Mouse (Mus musculus): Measurements from ENCODE around the gene Rtl5.

DNA sequence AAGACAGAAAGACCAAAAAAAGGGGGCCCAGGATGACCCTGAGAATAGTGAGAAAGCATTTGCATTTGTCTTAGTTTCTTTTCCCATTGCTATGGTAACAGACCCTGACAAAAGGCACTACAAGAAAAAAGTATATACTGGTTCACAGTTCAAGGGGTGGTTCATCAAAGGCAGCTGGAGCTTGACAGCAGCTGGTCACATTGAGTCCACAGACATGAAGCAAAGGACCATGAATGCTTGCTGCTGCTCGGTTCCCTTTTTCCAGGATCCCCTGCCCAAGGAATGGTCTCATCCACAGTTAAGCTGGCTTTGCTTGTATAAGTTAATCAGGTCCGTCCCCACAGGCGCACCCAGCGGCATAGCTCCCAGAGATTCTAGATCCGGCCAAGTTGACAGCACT, 3.3 kb upstream of the Rtl5 start:
- no peak for TF ChIP-seq CTCF (conservative IDR thresholded peaks at IDR 0.05; ENCODE audit: insufficient read depth, insufficient read length, low read depth, low read length)
- no peak for TF ChIP-seq POLR2A (IDR thresholded peaks at IDR 0.05; ENCODE audit: low read depth, low read length)

All from kidney, adult 2 months (tissue).